Mouse (Mus musculus): ENCODE results near the gene Trim28. TPM values are rescaled to one million over a fixed set of nuclear protein-coding genes. Genes with fewer than 3 reads are reported as not detected.

Trim28 gene
- polyA plus RNA-seq, 1 experiment from 2014 or later = 380 TPM

DNA sequence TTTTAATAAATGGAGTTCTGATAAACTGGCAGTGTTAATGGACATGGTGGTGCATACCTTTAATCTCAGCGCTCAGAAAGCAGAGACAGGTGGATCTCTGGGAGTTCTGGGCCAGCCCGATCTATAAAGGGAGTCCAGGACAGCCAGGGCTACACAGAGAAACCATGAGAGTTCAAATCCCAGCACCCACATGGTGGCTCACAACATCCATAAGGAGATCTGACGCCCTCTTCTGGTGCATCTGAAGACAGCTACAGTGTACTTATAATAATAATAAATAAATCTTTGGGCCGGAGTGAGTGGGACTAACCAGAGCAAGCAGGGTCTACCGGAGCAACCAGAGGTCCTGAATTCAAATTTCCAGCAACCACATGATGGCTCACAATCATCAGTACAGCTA lies 4.5 kb downstream of the Trim28 start:
- WGBS = 76% methylated on average over 5 of the region's 5 CpGs
- Histone ChIP-seq H3K9me3 (replicated peaks) (no peaks in the 10 kb centered on the region), H3K36me3 (peaks cover 31% of the 10 kb centered on the region), H3K27ac (no peak overlapping the region), H3K4me2 (replicated peaks) (no peak overlapping the region), H3K27me3 (peaks cover 14% of the 10 kb centered on the region), H3K9ac (no peak overlapping the region), H3K4me1 (peaks cover 12% of the 10 kb centered on the region), H3K4me3 (no peak overlapping the region)
- ATAC-seq (ENCODE audit: low FRiP score) = no peak

DNA sequence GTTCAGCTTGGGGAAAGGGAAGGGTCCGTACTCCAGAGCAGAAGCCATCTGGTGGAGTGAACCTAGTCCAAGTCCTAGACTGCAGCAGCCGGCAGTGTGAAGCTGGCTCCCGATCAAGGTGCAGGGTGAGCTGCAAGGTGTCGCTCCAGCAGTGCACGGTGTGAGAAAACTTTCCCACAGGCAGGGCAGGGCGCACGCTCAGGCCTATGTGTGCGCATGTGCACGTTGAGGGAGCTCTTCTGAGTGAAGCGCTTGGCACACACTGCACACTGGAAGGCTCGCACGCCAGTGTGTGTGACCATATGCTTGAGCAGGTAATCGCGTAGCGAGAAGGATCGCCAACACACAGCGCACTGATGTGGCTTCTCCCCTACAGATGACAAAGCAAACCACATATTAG lies 7.1 kb downstream of the Trim28 start:
- 85% methylated on average over 17 of the region's 17 CpGs for WGBS
- Histone ChIP-seq H3K27ac (no peak overlapping the region), H3K9me3 (replicated peaks) (no peaks in the 10 kb centered on the region), H3K36me3 (peaks cover 31% of the 10 kb centered on the region), H3K4me3 (no peak overlapping the region), H3K9ac (no peak overlapping the region), H3K27me3 (peaks cover 14% of the 10 kb centered on the region), H3K4me1 (peaks cover 24% of the 10 kb centered on the region), H3K4me2 (replicated peaks) (no peak overlapping the region)
- no peak for ATAC-seq (ENCODE audit: low FRiP score)

DNA sequence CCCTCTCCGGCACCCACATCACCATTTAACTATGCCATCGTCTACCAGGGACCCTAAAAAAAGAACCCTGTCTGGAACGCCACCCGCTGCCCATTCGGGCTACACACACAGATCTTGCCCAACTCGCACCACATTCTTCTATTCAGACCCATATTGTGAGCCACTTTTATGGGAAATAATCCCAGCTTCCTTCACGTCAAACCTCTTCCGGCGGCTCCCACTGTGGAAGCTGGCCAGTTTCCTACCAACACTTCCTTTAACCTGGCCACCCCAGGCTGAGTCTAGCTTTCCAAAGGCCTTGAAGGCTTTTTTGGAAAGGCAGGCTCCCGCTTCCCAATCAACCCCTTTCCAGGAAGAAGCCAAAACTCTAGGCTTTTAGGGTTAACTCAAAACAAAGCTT lies 7.6 kb downstream of the Trim28 start:
- no peak overlapping the region for H3K4me3 ChIP-seq

DNA sequence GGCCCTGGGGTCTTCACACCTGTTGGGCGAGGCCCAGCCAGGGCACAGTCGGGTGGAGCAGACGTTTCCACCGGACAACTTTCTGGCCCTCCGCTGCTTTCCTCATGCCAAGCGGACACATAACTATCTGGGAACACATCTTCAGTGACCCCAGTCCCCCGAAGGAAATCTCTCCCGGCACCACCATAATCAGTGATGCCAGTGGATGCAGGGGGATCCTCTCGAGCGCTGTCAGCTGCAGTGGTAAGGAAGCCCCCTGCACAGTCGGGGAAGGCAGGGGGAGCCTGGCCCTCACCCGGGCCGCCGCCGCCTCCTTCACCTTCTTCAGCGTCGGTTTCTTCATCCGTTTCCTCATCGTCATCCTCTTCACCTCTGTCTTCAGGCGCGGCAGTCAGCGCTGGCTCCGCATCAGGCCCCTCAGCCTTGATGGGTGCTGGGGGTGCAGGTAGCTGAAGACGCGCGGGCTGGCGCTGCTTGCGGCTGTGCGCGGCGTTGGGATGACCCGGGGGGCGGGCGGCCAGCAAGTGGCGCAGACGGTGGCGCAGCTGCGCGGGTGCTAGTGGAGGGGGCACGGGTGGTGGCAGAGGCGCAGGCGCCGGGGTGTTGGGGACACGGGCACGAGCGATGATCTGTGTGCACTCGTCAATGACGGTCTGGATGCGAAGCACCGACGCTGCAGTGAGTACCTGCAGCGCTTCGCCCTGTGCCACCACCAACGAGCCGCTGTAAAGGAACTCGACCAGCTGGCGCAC lies 8.6 kb downstream of the Trim28 start:
- H3K4me1 ChIP-seq = peaks cover 24% of the 10 kb centered on the region
- peak overlapping the region; percentile 19 for H3K4me3 ChIP-seq
- peaks cover 31% of the 10 kb centered on the region for H3K36me3 ChIP-seq
- 33% methylated on average over 57 of the region's 57 CpGs for WGBS
- peak overlapping the region; percentile 83 for H3K9ac ChIP-seq
- ATAC-seq (ENCODE audit: low FRiP score) = no peak
- H3K4me2 ChIP-seq (replicated peaks) = peak overlapping the region; percentile 41
- peaks cover 14% of the 10 kb centered on the region for H3K27me3 ChIP-seq
- no peaks in the 10 kb centered on the region for H3K9me3 ChIP-seq (replicated peaks)
- no peak overlapping the region for H3K27ac ChIP-seq

More for the DNA sequence above, 7.6 kb downstream of the Trim28 start:
- Histone ChIP-seq H3K9ac (no peak overlapping the region), H3K27me3 (peaks cover 14% of the 10 kb centered on the region), H3K36me3 (peaks cover 31% of the 10 kb centered on the region), H3K9me3 (replicated peaks) (no peaks in the 10 kb centered on the region), H3K27ac (no peak overlapping the region), H3K4me2 (replicated peaks) (no peak overlapping the region), H3K4me1 (peaks cover 24% of the 10 kb centered on the region)
- 90% methylated on average over 10 of the region's 10 CpGs for WGBS
- no peak for ATAC-seq (ENCODE audit: low FRiP score)

DNA sequence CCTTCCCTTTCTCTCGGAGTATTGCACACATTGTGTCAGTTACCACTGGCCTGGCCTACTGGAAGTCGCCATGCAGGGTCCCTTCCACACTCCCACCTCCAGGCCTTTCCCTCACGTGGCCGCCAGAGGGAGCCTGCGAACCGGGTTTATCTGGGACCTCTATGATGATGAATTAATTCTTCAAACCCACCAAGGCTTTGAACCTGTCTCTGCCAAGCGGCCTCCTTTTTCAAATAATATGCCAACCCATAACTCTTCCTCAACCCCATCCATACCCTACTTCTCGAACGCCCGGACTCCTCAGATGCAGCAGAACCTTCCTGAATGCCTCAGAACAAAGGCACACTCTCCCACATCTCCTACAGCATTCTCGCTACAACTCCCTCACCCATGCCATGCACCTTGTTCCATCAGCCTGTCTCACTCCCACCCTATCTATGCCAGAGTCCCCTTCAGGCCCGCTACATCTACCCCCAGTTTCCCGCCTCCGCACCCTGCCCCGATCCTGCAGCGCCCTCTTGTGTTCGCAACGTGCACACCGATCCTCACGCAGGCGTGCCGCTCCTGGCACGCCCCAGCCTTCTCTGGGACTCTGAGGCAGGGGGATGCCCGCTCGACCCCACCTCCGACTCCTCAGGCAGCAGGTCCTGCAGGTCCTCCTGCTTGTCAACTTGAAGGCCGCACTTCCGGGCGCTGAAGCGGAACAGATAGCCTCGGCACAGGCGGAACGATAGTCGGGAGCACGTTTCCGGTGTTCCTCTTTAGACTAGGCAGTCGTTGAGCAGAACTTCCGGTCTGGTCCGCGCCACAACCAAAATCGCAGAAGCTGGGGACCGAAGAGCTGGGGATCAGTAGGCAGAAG lies 10.5 kb downstream of the Trim28 start:
- H3K4me1 ChIP-seq = peaks cover 24% of the 10 kb centered on the region
- WGBS = under 1% methylated on average over 42 of the region's 42 CpGs
- peak; percentile 87 for ATAC-seq (ENCODE audit: low FRiP score)

DNA sequence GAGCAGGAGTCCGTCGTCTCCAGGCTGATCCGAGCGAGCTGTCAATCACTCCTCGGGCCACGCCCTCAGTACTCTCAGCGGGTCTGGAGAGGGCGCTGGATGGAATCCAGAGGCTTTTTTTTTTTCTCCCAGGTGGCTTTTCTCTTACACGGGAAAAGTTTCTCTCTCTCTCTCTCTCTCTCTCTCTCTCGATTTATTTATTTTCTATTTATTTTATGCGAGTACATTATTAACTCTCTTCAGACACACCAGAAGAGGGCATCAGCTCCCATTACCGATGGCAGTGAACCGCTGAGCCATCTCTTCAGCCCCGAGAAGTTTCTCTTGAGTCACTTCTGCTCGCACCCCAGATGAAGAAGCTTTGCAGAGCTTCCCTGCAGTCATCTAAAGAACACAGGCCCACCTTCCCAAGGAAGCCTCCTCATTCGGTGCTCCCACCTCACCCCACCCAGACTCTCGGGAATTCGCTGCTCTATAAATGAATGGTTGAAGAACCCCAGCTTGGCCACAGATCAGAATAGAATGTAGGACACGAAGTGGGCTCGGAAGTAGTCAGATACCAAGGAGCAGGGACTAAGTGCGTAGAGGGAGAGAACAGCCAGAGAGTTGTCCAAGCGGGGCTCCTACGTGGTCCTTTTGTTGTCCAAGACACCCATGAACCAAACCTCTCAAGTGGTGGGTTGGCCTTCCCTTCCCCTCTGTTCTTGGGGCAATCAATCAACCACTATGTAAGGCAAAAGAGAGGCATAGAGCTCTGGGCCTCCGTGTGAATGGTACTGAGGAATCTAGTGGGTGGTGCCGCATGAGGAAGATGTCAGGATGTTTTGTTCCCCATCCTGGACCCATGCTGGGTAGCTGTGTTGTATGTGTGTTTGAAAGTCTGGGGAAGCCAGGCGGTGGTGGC lies 11.3 kb downstream of the Trim28 start, which contains the start of gene Zbtb45:
TSS of gene Zbtb45 (minus strand) at position 30 of the 904 bp plus-strand sequence.
- Histone ChIP-seq H3K27me3 (peaks cover 18% of the 10 kb centered on the region), H3K4me3 (peak within 1 kb of the TSS; percentile 70), H3K27ac (peak within 1 kb of the TSS; percentile 93), H3K4me2 (replicated peaks) (peak within 1 kb of the TSS; percentile 79), H3K36me3 (peaks cover 21% of the 10 kb centered on the region), H3K4me1 (peaks cover 24% of the 10 kb centered on the region), H3K9me3 (replicated peaks) (no peaks in the 10 kb centered on the region), H3K9ac (peak within 1 kb of the TSS; percentile 83)
- ATAC-seq (ENCODE audit: low FRiP score) = no peak
- WGBS = 9% methylated on average over 26 of the region's 26 CpGs

More for the DNA sequence above, 10.5 kb downstream of the Trim28 start:
- peak overlapping the region; percentile 93 for H3K27ac ChIP-seq
- H3K36me3 ChIP-seq = peaks cover 28% of the 10 kb centered on the region
- H3K27me3 ChIP-seq = peaks cover 17% of the 10 kb centered on the region
- H3K9ac ChIP-seq = peak overlapping the region; percentile 83
- peak overlapping the region; percentile 79 for H3K4me2 ChIP-seq (replicated peaks)
- H3K9me3 ChIP-seq (replicated peaks) = no peaks in the 10 kb centered on the region
- H3K4me3 ChIP-seq = peak overlapping the region; percentile 70

DNA sequence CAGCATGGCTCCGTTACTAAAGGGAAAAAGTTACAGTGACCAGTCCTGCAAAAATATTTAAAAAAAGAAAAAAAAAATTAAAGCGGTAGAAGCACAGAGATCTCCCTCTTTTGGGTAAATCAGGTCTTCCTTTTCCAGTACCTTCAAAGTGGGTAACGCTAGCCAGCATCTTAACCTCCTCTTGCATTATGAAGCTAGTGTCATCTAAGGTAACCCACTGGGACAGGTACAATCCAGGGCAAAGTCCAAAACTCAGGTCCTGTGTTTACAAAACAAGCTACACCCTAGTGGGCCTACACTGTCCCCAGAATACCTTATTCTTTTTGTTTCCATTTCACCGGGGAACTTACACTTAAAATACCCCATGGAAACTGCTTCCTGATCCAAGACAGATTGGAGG lies 14.8 kb downstream of the Trim28 start:
- ATAC-seq (ENCODE audit: low FRiP score) = no peak
- Histone ChIP-seq H3K9ac (no peak overlapping the region), H3K4me2 (replicated peaks) (no peak overlapping the region)

DNA sequence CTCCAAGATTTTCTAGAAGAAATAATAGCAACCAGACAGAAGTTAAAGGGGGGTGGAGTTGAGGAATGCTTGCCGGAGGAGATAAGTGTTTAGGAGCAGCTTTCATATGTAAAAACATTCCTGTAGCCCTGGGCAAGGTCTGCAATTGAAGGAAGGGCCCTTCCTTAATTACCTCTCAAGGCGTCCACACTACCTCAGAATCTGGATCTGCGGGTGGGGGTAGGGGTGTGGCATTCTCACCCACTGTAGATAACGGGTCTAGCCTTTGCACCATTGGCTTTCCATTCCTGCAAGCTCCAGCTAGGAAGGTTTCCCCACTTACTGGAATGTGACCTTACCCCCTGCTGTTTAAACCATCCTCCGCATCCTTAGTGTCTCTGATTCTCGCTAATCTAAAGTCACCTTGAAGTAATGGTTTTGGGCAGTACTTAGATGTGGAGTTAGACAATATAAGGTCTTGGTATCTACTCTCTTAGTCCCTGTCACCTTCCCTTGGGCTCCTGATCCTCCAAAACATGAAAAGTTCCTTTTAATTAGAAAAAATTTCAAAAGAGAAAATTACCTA lies 15.4 kb downstream of the Trim28 start:
- Histone ChIP-seq H3K36me3 (no peaks in the 10 kb centered on the region), H3K9me3 (replicated peaks) (no peaks in the 10 kb centered on the region), H3K4me3 (no peak overlapping the region), H3K27me3 (peaks cover 4% of the 10 kb centered on the region; the same call in 1 of the 2 replicates), H3K9ac (no peak overlapping the region), H3K4me2 (replicated peaks) (no peak overlapping the region), H3K27ac (no peak overlapping the region), H3K4me1 (peaks cover 6% of the 10 kb centered on the region)
- 27% methylated on average over 6 of the region's 6 CpGs for WGBS
- no peak for ATAC-seq (ENCODE audit: low FRiP score)

More for the DNA sequence above, 14.8 kb downstream of the Trim28 start:
- Histone ChIP-seq H3K9me3 (replicated peaks) (no peaks in the 10 kb centered on the region), H3K4me3 (no peak overlapping the region), H3K27me3 (peaks cover 4% of the 10 kb centered on the region; the same call in 1 of the 2 replicates), H3K27ac (no peak overlapping the region), H3K36me3 (no peaks in the 10 kb centered on the region), H3K4me1 (peaks cover 9% of the 10 kb centered on the region)
- 60% methylated on average over 4 of the region's 4 CpGs for WGBS

DNA sequence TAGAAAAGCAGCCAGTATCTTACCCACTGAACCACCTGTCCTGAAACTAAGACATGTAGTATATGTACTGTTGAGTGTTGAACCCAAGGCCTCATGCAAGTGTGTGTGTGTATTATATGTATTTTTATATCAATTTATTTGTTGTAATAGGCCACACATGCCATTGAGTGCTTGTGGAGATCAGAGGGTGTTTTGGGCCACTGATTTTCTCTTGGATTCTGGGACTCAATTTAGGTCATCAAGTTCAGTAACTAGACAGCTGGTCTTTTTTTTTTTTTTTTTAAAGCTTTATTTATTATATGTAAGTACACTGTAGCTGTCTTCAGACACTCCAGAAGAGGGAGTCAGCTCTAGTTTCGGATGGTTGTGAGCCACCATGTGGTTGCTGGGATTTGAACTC lies 16.3 kb downstream of the Trim28 start:
- Histone ChIP-seq H3K9me3 (replicated peaks) (no peaks in the 10 kb centered on the region), H3K36me3 (no peaks in the 10 kb centered on the region), H3K4me2 (replicated peaks) (no peak overlapping the region), H3K9ac (no peak overlapping the region), H3K4me3 (no peak overlapping the region), H3K27ac (no peak overlapping the region), H3K27me3 (peaks cover 4% of the 10 kb centered on the region; the same call in 1 of the 2 replicates), H3K4me1 (peaks cover 5% of the 10 kb centered on the region)
- ATAC-seq (ENCODE audit: low FRiP score) = no peak
- 76% methylated on average over 1 of the region's 1 CpGs for WGBS

DNA sequence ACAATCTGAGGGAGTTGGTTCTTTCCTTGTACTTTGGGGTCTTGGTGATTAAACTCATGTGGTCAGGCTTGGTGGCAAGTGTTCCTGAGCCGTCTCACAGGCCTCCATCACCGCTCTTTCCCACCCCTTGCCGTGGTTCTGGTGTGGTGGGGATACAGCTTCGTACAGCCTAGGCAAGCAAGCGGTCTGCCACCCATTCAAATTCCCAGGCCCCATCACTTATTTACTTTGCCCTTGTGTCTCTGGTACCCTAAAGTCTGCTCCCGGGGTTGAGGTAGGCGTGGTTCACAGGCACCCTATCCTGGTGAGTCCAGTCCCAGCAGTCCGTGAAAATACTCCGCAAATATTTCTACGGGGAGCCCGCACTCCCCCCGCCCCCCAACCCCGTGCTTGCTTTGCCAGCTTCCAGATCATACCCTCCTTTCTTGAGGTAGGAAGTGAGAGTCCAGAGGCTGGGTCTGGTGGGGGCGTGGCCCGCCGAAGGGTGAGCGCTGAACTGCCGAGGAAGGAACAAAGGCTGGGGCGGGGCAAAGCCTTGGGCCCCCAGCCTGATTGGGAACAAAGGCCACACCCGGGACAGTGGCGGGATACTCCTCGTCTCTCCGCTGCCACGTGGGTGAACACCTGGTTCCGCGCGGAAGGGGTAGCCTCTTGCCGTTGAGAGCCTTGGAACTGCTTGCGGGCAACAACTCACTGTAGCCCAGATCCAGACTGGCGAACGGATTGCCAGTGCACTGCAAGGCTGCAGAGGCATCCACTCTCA lies 24.0 kb downstream of the Trim28 start:
- peak; percentile 59 for ATAC-seq (ENCODE audit: low FRiP score)
- WGBS = 4% methylated on average over 31 of the region's 31 CpGs
- no peaks in the 10 kb centered on the region for H3K9me3 ChIP-seq (replicated peaks)
- H3K27me3 ChIP-seq = no peaks in the 10 kb centered on the region
- H3K4me3 ChIP-seq = peak overlapping the region; percentile 97
- H3K36me3 ChIP-seq = peaks cover 24% of the 10 kb centered on the region
- H3K27ac ChIP-seq = peak overlapping the region; percentile 100
- H3K4me1 ChIP-seq = peaks cover 29% of the 10 kb centered on the region
- H3K4me2 ChIP-seq (replicated peaks) = peak overlapping the region; percentile 91
- peak overlapping the region; percentile 98 for H3K9ac ChIP-seq
